In genomic region chr5:66889337-66889736, GRCm38 (mm10) we compare ENCODE assay signal across 9 mouse cellular contexts.
A peak's percentile ranks its signal among the peaks of the same experiment; 100 is the strongest.
DNase-seq lines count a peak whose midpoint lies in the region; ATAC-seq lines count a peak whose summit lies in the region.
"Had no signal": no experiment of that assay in that cellular context is flagged by ENCODE, and none has a peak within 500 bp of the region (broad histone marks: within the 10 kb centered on the region; RNA-seq: fewer than 3 reads in every experiment).

No protein-coding gene starts in this region.

- H3K4me2 ChIP-seq in hindbrain, embryonic 13.5 days = no peak overlapping the region
- no peak overlapping the region for H3K4me2 ChIP-seq in liver, embryonic 12.5 days
- H3K4me2 ChIP-seq: limb, embryonic 15.5 days had no signal

- no peak overlapping the region for H3K4me3 ChIP-seq in hindbrain, embryonic 13.5 days
- no peak overlapping the region for H3K4me3 ChIP-seq in hindbrain, embryonic 10.5 days
- no peak overlapping the region for H3K4me3 ChIP-seq in liver, embryonic 12.5 days
- H3K4me3 ChIP-seq: limb, embryonic 15.5 days had no signal

- peak; percentile 77; the same call in 1 of the 2 replicates for ATAC-seq in hindbrain, embryonic 13.5 days (ENCODE audit: low FRiP score)
- ATAC-seq in liver, embryonic 12.5 days = no peak

- WGBS in hindbrain, embryonic 13.5 days = 47% methylated on average over 11 of the region's 11 CpGs
- WGBS in hindbrain, embryonic 10.5 days = 85% methylated on average over 11 of the region's 11 CpGs
- 80% methylated on average over 11 of the region's 11 CpGs for WGBS in liver, embryonic 12.5 days (ENCODE audit: insufficient replicate concordance)

- H3K27me3 ChIP-seq in hindbrain, embryonic 13.5 days = no peaks in the 10 kb centered on the region
- no peaks in the 10 kb centered on the region for H3K27me3 ChIP-seq in hindbrain, embryonic 10.5 days (ENCODE audit: insufficient read depth, poor library complexity, severe bottlenecking)
- H3K27me3 ChIP-seq in liver, embryonic 12.5 days (replicated peaks) = no peaks in the 10 kb centered on the region
- H3K27me3 ChIP-seq: limb, embryonic 15.5 days had no signal

- 0 out of 2 replicates have a peak, but pooled peaks cover 6% of the 10 kb centered on the region for H3K36me3 ChIP-seq in hindbrain, embryonic 13.5 days
- peaks cover 4% of the 10 kb centered on the region; the same call in 1 of the 2 replicates for H3K36me3 ChIP-seq in hindbrain, embryonic 10.5 days
- H3K36me3 ChIP-seq in liver, embryonic 12.5 days = no peaks in the 10 kb centered on the region

- H3K9me3 ChIP-seq in hindbrain, embryonic 13.5 days = peaks cover 10% of the 10 kb centered on the region; the same call in 1 of the 2 replicates
- peaks cover 13% of the 10 kb centered on the region for H3K9me3 ChIP-seq in hindbrain, embryonic 10.5 days
- H3K9me3 ChIP-seq in liver, embryonic 12.5 days (replicated peaks) = no peaks in the 10 kb centered on the region
- H3K9me3 ChIP-seq: limb, embryonic 15.5 days had no signal

- peak overlapping the region; percentile 56 for H3K27ac ChIP-seq in hindbrain, embryonic 13.5 days
- H3K27ac ChIP-seq in hindbrain, embryonic 10.5 days = no peak overlapping the region
- H3K27ac ChIP-seq in liver, embryonic 12.5 days = no peak overlapping the region
- H3K27ac ChIP-seq: limb, embryonic 15.5 days had no signal

- no peak for DNase-seq in hindbrain, embryonic 10.5 days (ENCODE audit: low spot score)
- peak; percentile 23 for DNase-seq in cerebellum, adult 8-10 months
- DNase-seq in layer of hippocampus, adult 18-20 months (ENCODE audit: low spot score in 2 of 2) = peak; percentile 43 to 76
- DNase-seq in right cerebral cortex, adult 18-20 months = peak; percentile 60
- DNase-seq in urinary bladder, postnatal 36 days (ENCODE audit: low spot score in 2 of 2) = no peak
- DNase-seq in kidney, postnatal 36 days = no peak

- H3K4me1 ChIP-seq in hindbrain, embryonic 13.5 days (replicated peaks) = no peaks in the 10 kb centered on the region
- 0 out of 2 replicates have a peak, but pooled peaks cover 4% of the 10 kb centered on the region for H3K4me1 ChIP-seq in hindbrain, embryonic 10.5 days (replicated peaks)
- H3K4me1 ChIP-seq in liver, embryonic 12.5 days = no peaks in the 10 kb centered on the region

- no peak overlapping the region for H3K9ac ChIP-seq in hindbrain, embryonic 13.5 days
- no peak overlapping the region for H3K9ac ChIP-seq in liver, embryonic 12.5 days
- H3K9ac ChIP-seq: limb, embryonic 15.5 days had no signal

Comparison
In these comparisons a context has a peak if more than half of its experiments do, and no peak if none do; other contexts are left out.
1. DNase-seq: peak in cerebellum, adult 8-10 months (single experiment), layer of hippocampus, adult 18-20 months (2 of 2) and right cerebral cortex, adult 18-20 months (single experiment); none in hindbrain, embryonic 10.5 days (single experiment), urinary bladder, postnatal 36 days (0 of 2) and kidney, postnatal 36 days (0 of 2).